Mouse (Mus musculus) midbrain, embryonic 16.5 days (tissue): Measurements from ENCODE around the gene Elmo2. TPM values are rescaled to one million over a fixed set of nuclear protein-coding genes. Genes with fewer than 3 reads are reported as not detected.
A peak's percentile ranks its signal among the peaks of the same experiment; 100 is the strongest.

Experiments
- ATAC-seq: fragments of 200-750 bp; cut with Nextera tagmentation; 2 replicates; pipeline ENCODE4 v1.8.0; 2017; ENCODE audit warnings: moderate TSS enrichment
- H3K27ac ChIP-seq: fragments of 300-500 bp; sonication (generic); 2 replicates; pipeline ENCODE4 v1.5.1; 2014; ENCODE audit warnings: mild to moderate bottlenecking, low read length, mixed read lengths
- H3K27me3 ChIP-seq: fragments of 300-500 bp; sonication (generic); 2 replicates; pipeline ENCODE4 v1.6.1; 2014; ENCODE audit warnings: low read depth, low read length, mixed read lengths; ENCODE audit not compliant: control insufficient read depth, insufficient read depth
- H3K36me3 ChIP-seq: fragments of 300-500 bp; sonication (generic); 2 replicates; pipeline ENCODE4 v1.6.1; 2014; ENCODE audit warnings: mild to moderate bottlenecking, low read length, moderate library complexity, mixed read lengths; ENCODE audit not compliant: control insufficient read depth, insufficient read depth
- H3K4me1 ChIP-seq: fragments of 300-500 bp; sonication (generic); 2 replicates; pipeline ENCODE4 v1.6.1; 2014; ENCODE audit warnings: mild to moderate bottlenecking, low read length, mixed read lengths; ENCODE audit not compliant: control insufficient read depth, insufficient read depth
- H3K4me2 ChIP-seq: fragments of 300-500 bp; sonication (generic); 2 replicates; pipeline ENCODE4 v1.6.1; 2014; ENCODE audit warnings: mild to moderate bottlenecking, low read length, mixed read lengths
- H3K4me3 ChIP-seq: fragments of 300-500 bp; sonication (generic); 2 replicates; pipeline ENCODE4 v1.5.1; 2014; ENCODE audit warnings: low read depth, mild to moderate bottlenecking, low read length, moderate library complexity, mixed read lengths
- H3K9ac ChIP-seq: fragments of 300-500 bp; sonication (generic); 2 replicates; pipeline ENCODE4 v1.6.1; 2014; ENCODE audit warnings: low read depth, low read length, mixed read lengths
- H3K9me3 ChIP-seq: fragments of 300-500 bp; sonication (generic); replicated peaks from 2 replicates; pipeline ENCODE4 v1.6.1; 2014; ENCODE audit warnings: mild to moderate bottlenecking, low read length, mixed read lengths; ENCODE audit not compliant: control insufficient read depth, poor library complexity, severe bottlenecking
- WGBS: fragments of 180-500 bp; shearing (Covaris S2); extraction: QIAGEN DNeasy Blood & Tissue Kit; methylation state at CpG from one replicate; pipeline ENCODE4 v1.1.7; 2014; 5-methylcytosine and 5-hydroxymethylcytosine counted together
- polyA plus RNA-seq: library from polyadenylated mRNA; unstranded; fragments of >200 nt; fragmentation: Nextera tagmentation; extraction: Ambion mirVana; gene quantifications from 2 replicates; pipeline ENCODE4 v1.2.1, GENCODE M21; 2015

Gene Elmo2
- polyA plus RNA-seq, 1 experiment from 2014 or later = 108 TPM

- Histone ChIP-seq H3K9me3 (no peaks in the 10 kb centered on the region), H3K27me3 (no peaks in the 10 kb centered on the region), H3K4me1 (peaks cover 55% of the 10 kb centered on the region), H3K27ac (no peak overlapping the region), H3K4me2 (no peak overlapping the region), H3K9ac (no peak overlapping the region), H3K4me3 (no peak overlapping the region), H3K36me3 (peaks cover 10% of the 10 kb centered on the region)
- WGBS = 85% methylated on average over 4 of the region's 4 CpGs
- ATAC-seq = no peak
Observed at GRCm38 (mm10) chr2:165319503-165319902, 6.8 kb downstream of the Elmo2 start.

- Histone ChIP-seq H3K4me1 (peaks cover 49% of the 10 kb centered on the region), H3K27me3 (no peaks in the 10 kb centered on the region), H3K27ac (no peak overlapping the region), H3K9ac (no peak overlapping the region), H3K4me2 (no peak overlapping the region), H3K9me3 (no peaks in the 10 kb centered on the region), H3K36me3 (peaks cover 14% of the 10 kb centered on the region), H3K4me3 (no peak overlapping the region)
- ATAC-seq = no peak
- WGBS = 84% methylated on average over 7 of the region's 7 CpGs
Observed at GRCm38 (mm10) chr2:165318941-165319340, 7.3 kb downstream of the Elmo2 start.

- Histone ChIP-seq H3K36me3 (peaks cover 23% of the 10 kb centered on the region), H3K4me1 (peaks cover 44% of the 10 kb centered on the region), H3K27ac (peak overlapping the region; percentile 95), H3K4me2 (peak overlapping the region; percentile 43), H3K9ac (peak overlapping the region; percentile 54), H3K9me3 (no peaks in the 10 kb centered on the region), H3K27me3 (no peaks in the 10 kb centered on the region; the same call in 1 of the 2 replicates), H3K4me3 (no peak overlapping the region)
- no peak for ATAC-seq
- 33% methylated on average over 16 of the region's 16 CpGs for WGBS
Observed at GRCm38 (mm10) chr2:165317621-165318263, 8.5 kb downstream of the Elmo2 start.

GRCm38 (mm10) chr2:165316837-165317473 lies 9.3 kb downstream of the Elmo2 start:
- peaks cover 2% of the 10 kb centered on the region; the same call in 1 of the 2 replicates for H3K27me3 ChIP-seq
- ATAC-seq = peak; percentile 93
- peak overlapping the region; percentile 95 for H3K27ac ChIP-seq
- peak overlapping the region; percentile 43 for H3K4me2 ChIP-seq
- peak overlapping the region; percentile 61 for H3K9ac ChIP-seq
- WGBS = 1% methylated on average over 9 of the region's 9 CpGs
- no peaks in the 10 kb centered on the region for H3K9me3 ChIP-seq
- peaks cover 29% of the 10 kb centered on the region for H3K36me3 ChIP-seq
- peak overlapping the region; percentile 11; the same call in 1 of the 2 replicates for H3K4me3 ChIP-seq
- H3K4me1 ChIP-seq = peaks cover 44% of the 10 kb centered on the region

- H3K9ac ChIP-seq = peak overlapping the region; percentile 61
- H3K4me1 ChIP-seq = peaks cover 38% of the 10 kb centered on the region
- peak overlapping the region; percentile 95 for H3K27ac ChIP-seq
- H3K36me3 ChIP-seq = peaks cover 29% of the 10 kb centered on the region
- no peak overlapping the region for H3K4me3 ChIP-seq
- peak overlapping the region; percentile 43 for H3K4me2 ChIP-seq
- ATAC-seq = peak; percentile 6; the same call in 1 of the 2 replicates
- WGBS = 26% methylated on average over 10 of the region's 10 CpGs
- peaks cover 2% of the 10 kb centered on the region; the same call in 1 of the 2 replicates for H3K27me3 ChIP-seq
- no peaks in the 10 kb centered on the region for H3K9me3 ChIP-seq
Observed at GRCm38 (mm10) chr2:165316204-165316603, 10.1 kb downstream of the Elmo2 start.

GRCm38 (mm10) chr2:165314197-165314596 lies 12.1 kb downstream of the Elmo2 start:
- Histone ChIP-seq H3K36me3 (peaks cover 33% of the 10 kb centered on the region), H3K27ac (no peak overlapping the region), H3K9ac (no peak overlapping the region), H3K27me3 (peaks cover 2% of the 10 kb centered on the region; the same call in 1 of the 2 replicates), H3K4me3 (no peak overlapping the region), H3K4me2 (no peak overlapping the region), H3K9me3 (no peaks in the 10 kb centered on the region), H3K4me1 (peaks cover 45% of the 10 kb centered on the region)
- ATAC-seq = no peak
- 76% methylated on average over 8 of the region's 8 CpGs for WGBS

- WGBS = 58% methylated on average over 7 of the region's 7 CpGs
- ATAC-seq = no peak
- Histone ChIP-seq H3K9me3 (no peaks in the 10 kb centered on the region), H3K4me1 (peaks cover 31% of the 10 kb centered on the region), H3K4me3 (no peak overlapping the region), H3K36me3 (peaks cover 38% of the 10 kb centered on the region), H3K4me2 (no peak overlapping the region), H3K27me3 (peaks cover 2% of the 10 kb centered on the region; the same call in 1 of the 2 replicates), H3K9ac (no peak overlapping the region), H3K27ac (peak overlapping the region; percentile 22; the same call in 1 of the 2 replicates)
Observed at GRCm38 (mm10) chr2:165312381-165312780, 13.9 kb downstream of the Elmo2 start.

- Histone ChIP-seq H3K27me3 (peaks cover 2% of the 10 kb centered on the region; the same call in 1 of the 2 replicates), H3K27ac (peak overlapping the region; percentile 73), H3K4me3 (no peak overlapping the region), H3K9ac (no peak overlapping the region), H3K4me2 (no peak overlapping the region), H3K4me1 (peaks cover 23% of the 10 kb centered on the region), H3K9me3 (no peaks in the 10 kb centered on the region), H3K36me3 (peaks cover 38% of the 10 kb centered on the region)
- WGBS = 39% methylated on average over 12 of the region's 12 CpGs
- peak; percentile 38; the same call in 1 of the 2 replicates for ATAC-seq
Observed at GRCm38 (mm10) chr2:165311577-165311976, 14.7 kb downstream of the Elmo2 start.
